Mouse (Mus musculus): ENCODE results near the gene Rasgrf2. TPM values are rescaled to one million over a fixed set of nuclear protein-coding genes. Genes with fewer than 3 reads are reported as not detected.

The Rasgrf2 gene
- polyA plus RNA-seq, 1 experiment from 2014 or later = 0.39 TPM

DNA sequence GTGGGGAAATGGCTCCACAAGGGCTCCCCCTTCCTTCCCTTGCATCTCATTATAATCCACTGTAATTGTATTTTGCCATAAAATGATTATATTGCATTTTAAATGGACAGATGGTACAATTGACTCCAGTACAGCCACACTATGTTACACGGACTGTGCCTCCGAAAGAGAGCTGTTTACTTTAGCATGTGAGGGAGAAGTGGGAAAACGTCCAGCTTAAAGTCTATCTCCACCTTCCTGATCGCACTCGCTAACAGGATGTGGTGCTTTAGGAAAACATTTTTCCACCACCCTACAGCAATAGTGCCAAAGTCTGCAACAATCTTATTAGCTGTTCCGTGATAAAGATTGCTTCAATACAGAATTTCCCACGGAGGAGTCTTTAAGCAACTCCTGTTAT is 27.2 kb downstream of the Rasgrf2 start:
- H3K9me3 ChIP-seq (ENCODE audit: control insufficient read depth, low read length) = no peaks in the 10 kb centered on the region
- H3K4me1 ChIP-seq (replicated peaks; ENCODE audit: control insufficient read depth, insufficient read depth) = no peaks in the 10 kb centered on the region
- H3K27ac ChIP-seq (replicated peaks) = no peak overlapping the region
- peak overlapping the region; percentile 28; the same call in 1 of the 2 replicates for H3K4me2 ChIP-seq (replicated peaks; ENCODE audit: low read depth)
- ATAC-seq (ENCODE audit: low FRiP score, low TSS enrichment) (no peak), DNase-seq (ENCODE audit: low spot score) (no peak)
- WGBS = 22% methylated on average over 7 of the region's 7 CpGs
- H3K4me3 ChIP-seq (ENCODE audit: low read depth, low read length) = no peak overlapping the region
- no peaks in the 10 kb centered on the region for H3K36me3 ChIP-seq (ENCODE audit: control insufficient read depth, insufficient read depth, low read length)
- H3K9ac ChIP-seq (ENCODE audit: low read length) = no peak overlapping the region
- TF ChIP-seq CTCF (IDR thresholded peaks at IDR 0.05; ENCODE audit: low read depth) = no peak
- no peaks in the 10 kb centered on the region for H3K27me3 ChIP-seq (ENCODE audit: control insufficient read depth, insufficient read depth, low read length)

DNA sequence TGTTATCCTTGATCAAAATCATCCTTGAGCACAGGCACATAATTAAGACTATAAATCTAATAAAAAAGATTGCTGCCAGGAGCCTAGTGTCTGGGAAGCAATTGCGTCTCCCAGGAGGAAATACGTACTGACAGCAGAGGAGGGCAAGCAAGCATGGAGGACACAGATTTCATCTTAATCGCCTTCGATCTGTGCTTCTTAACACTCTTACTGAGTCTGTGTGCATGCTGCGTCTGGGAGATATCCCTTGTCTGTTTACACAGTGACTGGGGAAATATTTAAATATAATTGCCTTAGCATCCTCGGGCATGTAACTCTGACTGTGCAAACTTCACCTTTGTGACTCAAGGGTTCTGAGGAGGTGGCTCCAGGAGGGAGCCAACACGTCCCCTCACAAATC is 33.0 kb downstream of the Rasgrf2 start:
- Histone ChIP-seq H3K27ac (replicated peaks) (no peak overlapping the region), H3K36me3 (ENCODE audit: control insufficient read depth, insufficient read depth, low read length) (no peaks in the 10 kb centered on the region), H3K4me1 (replicated peaks; ENCODE audit: control insufficient read depth, insufficient read depth) (no peaks in the 10 kb centered on the region), H3K9me3 (ENCODE audit: control insufficient read depth, low read length) (no peaks in the 10 kb centered on the region), H3K9ac (ENCODE audit: low read length) (no peak overlapping the region), H3K4me3 (ENCODE audit: low read depth, low read length) (no peak overlapping the region), H3K4me2 (replicated peaks; ENCODE audit: low read depth) (no peak overlapping the region), H3K27me3 (ENCODE audit: control insufficient read depth, insufficient read depth, low read length) (no peaks in the 10 kb centered on the region)
- DNase-seq (ENCODE audit: low spot score) (no peak), ATAC-seq (ENCODE audit: low FRiP score, low TSS enrichment) (no peak)
- 27% methylated on average over 7 of the region's 7 CpGs for WGBS
- TF ChIP-seq EP300 (optimal IDR thresholded peaks at IDR 0.05) = no peak
- no peak for TF ChIP-seq CTCF (IDR thresholded peaks at IDR 0.05; ENCODE audit: low read depth)

- H3K9ac ChIP-seq (ENCODE audit: low read length) = no peak overlapping the region
- H3K4me1 ChIP-seq (replicated peaks; ENCODE audit: control insufficient read depth, insufficient read depth) = no peaks in the 10 kb centered on the region
- H3K4me2 ChIP-seq (replicated peaks; ENCODE audit: low read depth) = no peak overlapping the region
- no peak overlapping the region for H3K4me3 ChIP-seq (ENCODE audit: low read depth, low read length)
- ATAC-seq (ENCODE audit: low FRiP score, low TSS enrichment) = no peak
- no peaks in the 10 kb centered on the region for H3K9me3 ChIP-seq (ENCODE audit: control insufficient read depth, low read length)
- WGBS = 65% methylated on average over 12 of the region's 12 CpGs
- DNase-seq (ENCODE audit: low spot score) = no peak
- H3K36me3 ChIP-seq (ENCODE audit: control insufficient read depth, insufficient read depth, low read length) = no peaks in the 10 kb centered on the region
- TF ChIP-seq EP300 (optimal IDR thresholded peaks at IDR 0.05) = no peak
- TF ChIP-seq CTCF (IDR thresholded peaks at IDR 0.05; ENCODE audit: low read depth) = no peak
- H3K27ac ChIP-seq (replicated peaks) = no peak overlapping the region
- H3K27me3 ChIP-seq (ENCODE audit: control insufficient read depth, insufficient read depth, low read length) = no peaks in the 10 kb centered on the region
Measured at GRCm38 (mm10) chr13:92095131-92096090, 36.0 kb downstream of the Rasgrf2 start.

GRCm38 (mm10) chr13:92093712-92094290 is 37.7 kb downstream of the Rasgrf2 start:
- H3K9ac ChIP-seq (ENCODE audit: low read length) = no peak overlapping the region
- H3K36me3 ChIP-seq (ENCODE audit: control insufficient read depth, insufficient read depth, low read length) = no peaks in the 10 kb centered on the region
- TF ChIP-seq EP300 (optimal IDR thresholded peaks at IDR 0.05) = no peak
- TF ChIP-seq CTCF (IDR thresholded peaks at IDR 0.05; ENCODE audit: low read depth) = no peak
- no peak overlapping the region for H3K4me3 ChIP-seq (ENCODE audit: low read depth, low read length)
- H3K27ac ChIP-seq (replicated peaks) = no peak overlapping the region
- no peak overlapping the region for H3K4me2 ChIP-seq (replicated peaks; ENCODE audit: low read depth)
- no peaks in the 10 kb centered on the region for H3K4me1 ChIP-seq (replicated peaks; ENCODE audit: control insufficient read depth, insufficient read depth)
- no peaks in the 10 kb centered on the region for H3K27me3 ChIP-seq (ENCODE audit: control insufficient read depth, insufficient read depth, low read length)
- no peaks in the 10 kb centered on the region for H3K9me3 ChIP-seq (ENCODE audit: control insufficient read depth, low read length)
- no peak for ATAC-seq (ENCODE audit: low FRiP score, low TSS enrichment)
- 79% methylated on average over 6 of the region's 6 CpGs for WGBS
- DNase-seq (ENCODE audit: low spot score) = no peak

DNA sequence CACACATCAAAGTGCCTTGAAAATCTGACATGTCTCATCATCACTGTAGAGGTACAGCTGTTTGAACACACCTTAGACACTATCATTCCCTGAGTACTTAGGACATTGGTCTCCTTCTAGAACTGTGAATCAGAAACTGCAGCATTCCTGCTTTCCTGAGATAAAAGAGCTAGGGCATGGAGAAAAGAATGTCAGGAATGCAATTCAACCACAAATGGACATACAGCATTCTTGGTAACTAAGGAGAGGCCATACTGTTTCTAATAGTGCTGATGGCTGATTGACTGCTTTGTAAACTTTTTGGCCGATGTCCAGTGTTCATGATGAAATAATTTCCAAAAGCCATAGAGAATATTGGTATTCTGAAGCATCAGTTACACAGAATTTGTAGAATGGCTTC is 58.3 kb downstream of the Rasgrf2 start:
- DNase-seq (ENCODE audit: low spot score) = no peak
- 26% methylated on average over 1 of the region's 1 CpGs for whole genome bisulfite sequencing
- H3K4me1 ChIP-seq (replicated peaks; ENCODE audit: control insufficient read depth, insufficient read depth) = no peaks in the 10 kb centered on the region

DNA sequence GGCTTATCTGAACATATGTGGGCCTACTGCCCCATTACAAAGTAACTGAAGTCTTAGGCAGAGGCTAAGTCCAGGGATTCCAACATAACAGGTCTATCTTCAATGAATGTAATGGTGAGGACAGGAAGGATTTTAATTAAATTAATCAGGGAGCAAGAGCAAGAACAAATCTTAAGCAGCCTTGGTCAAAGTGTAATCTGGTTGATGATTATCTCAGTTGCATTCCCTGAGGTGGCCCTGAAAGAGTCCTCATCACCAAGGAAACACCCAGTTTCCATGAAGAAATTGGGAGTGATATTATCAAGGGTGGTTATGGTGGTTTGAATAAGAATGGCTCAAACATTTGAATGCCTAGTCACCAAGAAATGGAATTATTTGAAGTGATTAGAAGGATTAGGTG is 62.8 kb downstream of the Rasgrf2 start:
- no peaks in the 10 kb centered on the region for H3K9me3 ChIP-seq (ENCODE audit: control insufficient read depth, low read length)
- TF ChIP-seq CTCF (IDR thresholded peaks at IDR 0.05; ENCODE audit: low read depth) (no peak), EP300 (optimal IDR thresholded peaks at IDR 0.05) (no peak)
- no peak overlapping the region for H3K9ac ChIP-seq (ENCODE audit: low read length)
- no peak overlapping the region for H3K4me2 ChIP-seq (replicated peaks; ENCODE audit: low read depth)
- ATAC-seq (ENCODE audit: low FRiP score, low TSS enrichment) = no peak
- H3K4me1 ChIP-seq (replicated peaks; ENCODE audit: control insufficient read depth, insufficient read depth) = no peaks in the 10 kb centered on the region
- H3K4me3 ChIP-seq (ENCODE audit: low read depth, low read length) = no peak overlapping the region
- no peak overlapping the region for H3K27ac ChIP-seq (replicated peaks)
- no peak for DNase-seq (ENCODE audit: low spot score)
- H3K27me3 ChIP-seq (ENCODE audit: control insufficient read depth, insufficient read depth, low read length) = no peaks in the 10 kb centered on the region
- H3K36me3 ChIP-seq (ENCODE audit: control insufficient read depth, insufficient read depth, low read length) = no peaks in the 10 kb centered on the region

More for the DNA sequence above, 58.3 kb downstream of the Rasgrf2 start:
- Histone ChIP-seq H3K9ac (ENCODE audit: low read length) (no peak overlapping the region), H3K9me3 (ENCODE audit: control insufficient read depth, low read length) (no peaks in the 10 kb centered on the region), H3K27me3 (ENCODE audit: control insufficient read depth, insufficient read depth, low read length) (no peaks in the 10 kb centered on the region), H3K27ac (replicated peaks) (no peak overlapping the region), H3K4me2 (replicated peaks; ENCODE audit: low read depth) (no peak overlapping the region), H3K36me3 (ENCODE audit: control insufficient read depth, insufficient read depth, low read length) (no peaks in the 10 kb centered on the region), H3K4me3 (ENCODE audit: low read depth, low read length) (no peak overlapping the region)
- no peak for TF ChIP-seq EP300 (optimal IDR thresholded peaks at IDR 0.05)
- no peak for TF ChIP-seq CTCF (IDR thresholded peaks at IDR 0.05; ENCODE audit: low read depth)
- ATAC-seq (ENCODE audit: low FRiP score, low TSS enrichment) = no peak

Measured in stomach, postnatal 0 days (tissue).